Mouse (Mus musculus) MEL (cell line): Measurements from ENCODE around the gene Chpt1.

Source experiments
- CHD2 ChIP-seq: IDR thresholded peaks from 2 replicates; pipeline ENCODE4 v1.6.1; 2011; ENCODE audit warnings: low read length, improper control_type of control experiment
- CTCF ChIP-seq, 3 experiments: IDR thresholded peaks in 2 of 3; conservative IDR thresholded peaks in 1 of 3; 2 replicates each; pipeline ENCODE4 v1.5.1; 2011 to 2012; ENCODE audit warnings: low read length in 3 of 3, low read depth in 2 of 3, mild to moderate bottlenecking in 2 of 3, improper control_type of control experiment in 1 of 3, inconsistent platforms in 1 of 3, mixed read lengths in 1 of 3, moderate library complexity in 1 of 3; ENCODE audit not compliant: control insufficient read depth in 1 of 3, insufficient read depth in 1 of 3, poor library complexity in 1 of 3, severe bottlenecking in 1 of 3
- E2F4 ChIP-seq: IDR thresholded peaks from 2 replicates; pipeline ENCODE4 v1.6.1; 2011; ENCODE audit warnings: low read depth, low read length, improper control_type of control experiment, borderline replicate concordance
- EP300 ChIP-seq, 2 experiments: IDR thresholded peaks; 2 replicates each; pipeline ENCODE4 v1.6.1; 2011; ENCODE audit warnings: improper control_type of control experiment in 2 of 2, low read length in 2 of 2, low read depth in 1 of 2, mild to moderate bottlenecking in 1 of 2
- GATA1 ChIP-seq: IDR thresholded peaks from 2 replicates; pipeline ENCODE4 v1.6.1; 2011; ENCODE audit warnings: low read depth, low read length, improper control_type of control experiment
- HCFC1 ChIP-seq: IDR thresholded peaks from 2 replicates; pipeline ENCODE4 v1.6.1; 2012; ENCODE audit warnings: low read depth, mild to moderate bottlenecking, inconsistent platforms, low read length, improper control_type of control experiment, moderate library complexity
- JUND ChIP-seq: IDR thresholded peaks from 2 replicates; pipeline ENCODE4 v1.6.1; 2011; ENCODE audit warnings: low read depth, mild to moderate bottlenecking, improper control_type of control experiment, low read length
- KAT2A ChIP-seq: conservative IDR thresholded peaks from 2 replicates; pipeline ENCODE4 v1.6.1; 2012; ENCODE audit warnings: low read depth, low read length, improper control_type of control experiment, inconsistent platforms
- MYC ChIP-seq: IDR thresholded peaks from 2 replicates; pipeline ENCODE4 v1.6.1; 2011; ENCODE audit warnings: low read depth, mild to moderate bottlenecking, low read length, improper control_type of control experiment, moderate library complexity
- POLR2A ChIP-seq, 2 experiments: IDR thresholded peaks; 2 replicates each; pipeline ENCODE4 v1.6.1; 2011 to 2012; ENCODE audit warnings: low read length in 2 of 2, mild to moderate bottlenecking in 2 of 2, control low read depth in 1 of 2, improper control_type of control experiment in 1 of 2, low read depth in 1 of 2, moderate library complexity in 1 of 2; ENCODE audit not compliant: control insufficient read depth in 1 of 2, insufficient read depth in 1 of 2, poor library complexity in 1 of 2
- POLR2AphosphoS5 ChIP-seq: IDR thresholded peaks from 2 replicates; pipeline ENCODE4 v1.6.1; 2012; ENCODE audit warnings: low read depth, borderline replicate concordance, mild to moderate bottlenecking, inconsistent platforms, low read length, moderate library complexity, mixed read lengths
- RAD21 ChIP-seq: IDR thresholded peaks from 2 replicates; pipeline ENCODE4 v1.6.1; 2011; ENCODE audit warnings: mild to moderate bottlenecking, low read depth, low read length, improper control_type of control experiment
- TBP ChIP-seq: IDR thresholded peaks from 2 replicates; pipeline ENCODE4 v1.8.0; 2011; ENCODE audit warnings: low read depth, low read length, improper control_type of control experiment
- ZMIZ1 ChIP-seq: IDR thresholded peaks from 2 replicates; pipeline ENCODE4 v1.6.1; 2012; ENCODE audit warnings: low read depth, mild to moderate bottlenecking, inconsistent platforms, low read length, improper control_type of control experiment, moderate library complexity

DNA sequence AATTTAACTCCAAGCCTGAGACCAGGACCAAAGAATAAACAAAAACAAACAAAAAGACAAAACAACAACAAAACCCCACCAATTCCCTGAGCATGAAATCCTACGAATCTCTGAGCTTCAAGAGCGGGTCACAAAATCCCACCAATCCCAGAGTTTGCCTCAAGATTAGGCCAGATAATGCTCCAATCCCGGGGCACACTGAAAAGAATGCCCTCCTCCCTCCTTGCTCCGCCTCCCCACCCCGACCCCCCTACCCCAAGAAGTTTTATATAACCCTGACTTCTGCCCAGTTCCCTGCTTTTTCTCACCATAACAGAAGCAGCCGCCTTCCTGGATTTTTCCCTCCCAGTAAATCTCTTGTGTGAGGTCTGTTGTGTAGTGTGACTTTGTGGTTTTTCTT lies 46.1 kb downstream of the Chpt1 start:
- TF ChIP-seq EP300 (IDR thresholded peaks at IDR 0.05; ENCODE audit: low read depth in 1 of 2, low read length in 2 of 2), result no peak
- no peak for TF ChIP-seq GATA1
- no peak for TF ChIP-seq CHD2
- no peak for TF ChIP-seq CTCF (IDR thresholded peaks at IDR 0.05 in 2 of 3, conservative IDR thresholded peaks at IDR 0.05 in 1 of 3; ENCODE audit: control insufficient read depth in 1 of 3, insufficient read depth in 1 of 3, low read depth in 2 of 3, low read length in 3 of 3, poor library complexity in 1 of 3, severe bottlenecking in 1 of 3)
- TF ChIP-seq MYC, result no peak
- TF ChIP-seq KAT2A, result no peak
- no peak for TF ChIP-seq E2F4
- TF ChIP-seq HCFC1, result no peak
- TF ChIP-seq RAD21, result no peak
- no peak for TF ChIP-seq ZMIZ1
- TF ChIP-seq POLR2A (IDR thresholded peaks at IDR 0.05; ENCODE audit: control insufficient read depth in 1 of 2, insufficient read depth in 1 of 2, low read depth in 1 of 2, low read length in 2 of 2, poor library complexity in 1 of 2), result no peak
- no peak for TF ChIP-seq JUND
- no peak for TF ChIP-seq POLR2AphosphoS5
- TF ChIP-seq TBP, result no peak
